Mouse (Mus musculus) MEL (cell line): ENCODE measurements around the gene Hmox2. TPM values are rescaled to one million over a fixed set of nuclear protein-coding genes. Genes with fewer than 3 reads are reported as not detected.

ENCODE experiments used
- DNase-seq: peaks from one replicate; pipeline ENCODE4 v3.0.0; 2011; ENCODE audit warnings: low read depth, low spot score
- H3K27ac ChIP-seq: 2 replicates; pipeline ENCODE4 v1.5.1; 2012; ENCODE audit warnings: low read depth, mild to moderate bottlenecking, control low read depth, low read length, moderate library complexity; ENCODE audit not compliant: control insufficient read depth
- H3K27me3 ChIP-seq, 2 experiments: fragments of 150-350 bp in 1 of 2; sonication (generic) in 1 of 2; 2 replicates each; pipeline ENCODE4 v1.6.1; 2012; ENCODE audit warnings: low read length in 2 of 2, mild to moderate bottlenecking in 2 of 2, improper control_type of control experiment in 1 of 2, moderate library complexity in 1 of 2; ENCODE audit not compliant: insufficient read depth in 2 of 2, control insufficient read depth in 1 of 2
- H3K36me3 ChIP-seq, 2 experiments: 2 replicates each; pipeline ENCODE4 v1.6.1; 2012 to 2014; ENCODE audit warnings: low read length in 2 of 2, improper control_type of control experiment in 1 of 2, inconsistent platforms in 1 of 2, mild to moderate bottlenecking in 1 of 2; ENCODE audit not compliant: insufficient read depth in 2 of 2, control insufficient read depth in 1 of 2
- H3K4me1 ChIP-seq, 2 experiments: fragments of 150-350 bp in 1 of 2; sonication (generic) in 1 of 2; 2 replicates each; pipeline ENCODE4 v1.6.1; 2012; ENCODE audit warnings: low read length in 2 of 2, improper control_type of control experiment in 1 of 2, mild to moderate bottlenecking in 1 of 2; ENCODE audit not compliant: insufficient read depth in 2 of 2, control insufficient read depth in 1 of 2
- H3K4me3 ChIP-seq, 2 experiments: fragments of 150-350 bp in 1 of 2; sonication (generic) in 1 of 2; 2 replicates each; pipeline ENCODE4 v1.5.1; 2012; ENCODE audit warnings: low read depth in 2 of 2, low read length in 2 of 2, mild to moderate bottlenecking in 2 of 2, moderate library complexity in 2 of 2, control low read depth in 1 of 2, improper control_type of control experiment in 1 of 2; ENCODE audit not compliant: control insufficient read depth in 1 of 2, insufficient read depth in 1 of 2
- H3K79me2 ChIP-seq: 2 replicates; pipeline ENCODE4 v1.6.1; 2012; ENCODE audit warnings: mild to moderate bottlenecking, low read length, moderate library complexity; ENCODE audit not compliant: control insufficient read depth, poor library complexity, insufficient read depth
- H3K9ac ChIP-seq: 2 replicates; pipeline ENCODE4 v1.6.1; 2012; ENCODE audit warnings: low read depth, mild to moderate bottlenecking, control low read depth, low read length, moderate library complexity; ENCODE audit not compliant: control insufficient read depth, poor library complexity, severe bottlenecking
- H3K9me3 ChIP-seq: fragments of 150-350 bp; sonication (generic); replicated peaks from 2 replicates; pipeline ENCODE4 v1.6.1; 2012; ENCODE audit warnings: mild to moderate bottlenecking, low read length, improper control_type of control experiment, moderate library complexity; ENCODE audit not compliant: insufficient read depth
- CHD1 ChIP-seq: IDR thresholded peaks from 2 replicates; pipeline ENCODE4 v1.6.1; 2012; ENCODE audit warnings: low read depth, mild to moderate bottlenecking, inconsistent platforms, low read length, improper control_type of control experiment
- E2F4 ChIP-seq: IDR thresholded peaks from 2 replicates; pipeline ENCODE4 v1.6.1; 2011; ENCODE audit warnings: low read depth, low read length, improper control_type of control experiment, borderline replicate concordance
- ETS1 ChIP-seq: IDR thresholded peaks from 2 replicates; pipeline ENCODE4 v1.6.1; 2012; ENCODE audit warnings: low read depth, mild to moderate bottlenecking, inconsistent platforms, low read length, improper control_type of control experiment, moderate library complexity
- GABPA ChIP-seq: IDR thresholded peaks from 2 replicates; pipeline ENCODE4 v1.6.1; 2012; ENCODE audit warnings: low read depth, mild to moderate bottlenecking, inconsistent platforms, low read length, improper control_type of control experiment, moderate library complexity
- GATA1 ChIP-seq: IDR thresholded peaks from 2 replicates; pipeline ENCODE4 v1.6.1; 2011; ENCODE audit warnings: low read depth, low read length, improper control_type of control experiment
- HCFC1 ChIP-seq: IDR thresholded peaks from 2 replicates; pipeline ENCODE4 v1.6.1; 2012; ENCODE audit warnings: low read depth, mild to moderate bottlenecking, inconsistent platforms, low read length, improper control_type of control experiment, moderate library complexity
- JUND ChIP-seq: IDR thresholded peaks from 2 replicates; pipeline ENCODE4 v1.6.1; 2011; ENCODE audit warnings: low read depth, mild to moderate bottlenecking, improper control_type of control experiment, low read length
- KAT2A ChIP-seq: conservative IDR thresholded peaks from 2 replicates; pipeline ENCODE4 v1.6.1; 2012; ENCODE audit warnings: low read depth, low read length, improper control_type of control experiment, inconsistent platforms
- MAFK ChIP-seq: IDR thresholded peaks from 2 replicates; pipeline ENCODE4 v1.6.1; 2011; ENCODE audit warnings: low read depth, mild to moderate bottlenecking, low read length, improper control_type of control experiment, borderline replicate concordance
- MAX ChIP-seq: IDR thresholded peaks from 2 replicates; pipeline ENCODE4 v1.6.1; 2011; ENCODE audit warnings: low read length, improper control_type of control experiment
- MAZ ChIP-seq: IDR thresholded peaks from 2 replicates; pipeline ENCODE4 v1.6.1; 2012; ENCODE audit warnings: low read depth, mild to moderate bottlenecking, inconsistent platforms, low read length, improper control_type of control experiment
- MXI1 ChIP-seq: IDR thresholded peaks from 2 replicates; pipeline ENCODE4 v1.6.1; 2011; ENCODE audit warnings: mild to moderate bottlenecking, low read depth, low read length, improper control_type of control experiment
- MYB ChIP-seq: IDR thresholded peaks from 2 replicates; pipeline ENCODE4 v1.6.1; 2011; ENCODE audit warnings: mild to moderate bottlenecking, low read depth, low read length, improper control_type of control experiment
- POLR2AphosphoS5 ChIP-seq: IDR thresholded peaks from 2 replicates; pipeline ENCODE4 v1.6.1; 2012; ENCODE audit warnings: low read depth, borderline replicate concordance, mild to moderate bottlenecking, inconsistent platforms, low read length, moderate library complexity, mixed read lengths
- RAD21 ChIP-seq: IDR thresholded peaks from 2 replicates; pipeline ENCODE4 v1.6.1; 2011; ENCODE audit warnings: mild to moderate bottlenecking, low read depth, low read length, improper control_type of control experiment
- RCOR1 ChIP-seq: IDR thresholded peaks from 2 replicates; pipeline ENCODE4 v1.6.1; 2012; ENCODE audit warnings: low read depth, mild to moderate bottlenecking, inconsistent platforms, low read length, improper control_type of control experiment
- TAL1 ChIP-seq: IDR thresholded peaks from 2 replicates; pipeline ENCODE4 v1.6.1; 2012; ENCODE audit warnings: mild to moderate bottlenecking, inconsistent platforms, low read length, moderate library complexity, mixed read lengths
- UBTF ChIP-seq: IDR thresholded peaks from 2 replicates; pipeline ENCODE4 v1.6.1; 2012; ENCODE audit warnings: low read depth, mild to moderate bottlenecking, inconsistent platforms, low read length, improper control_type of control experiment, moderate library complexity, borderline replicate concordance; ENCODE audit not compliant: insufficient read depth
- USF2 ChIP-seq, 2 experiments: IDR thresholded peaks; 2 replicates each; pipeline ENCODE4 v1.6.1; 2011 to 2012; ENCODE audit warnings: improper control_type of control experiment in 2 of 2, low read length in 2 of 2, borderline replicate concordance in 1 of 2, inconsistent platforms in 1 of 2, low read depth in 1 of 2, mild to moderate bottlenecking in 1 of 2; ENCODE audit not compliant: insufficient read depth in 1 of 2
- ZC3H11A ChIP-seq: IDR thresholded peaks from 2 replicates; pipeline ENCODE4 v1.6.1; 2012; ENCODE audit warnings: low read depth, mild to moderate bottlenecking, inconsistent platforms, low read length, improper control_type of control experiment
- ZKSCAN1 ChIP-seq: IDR thresholded peaks from 2 replicates; pipeline ENCODE4 v1.6.1; 2012; ENCODE audit warnings: low read depth, mild to moderate bottlenecking, inconsistent platforms, low read length, improper control_type of control experiment, moderate library complexity
- ZNF384 ChIP-seq: IDR thresholded peaks from 2 replicates; pipeline ENCODE4 v1.6.1; 2012; ENCODE audit warnings: low read depth, mild to moderate bottlenecking, inconsistent platforms, low read length, improper control_type of control experiment
- polyA plus RNA-seq, 2 experiments: library from polyadenylated mRNA; stranded (reverse) in 1 of 2; unstranded in 1 of 2; fragments of >175 nt in 1 of 2; fragments of >200 nt in 1 of 2; gene quantifications; 2 replicates each; pipeline versions ENCODE4 v1.2.1 to v1.2.4; 2012; ENCODE audit warnings: low replicate concordance in 2 of 2, low read depth in 1 of 2; ENCODE audit not compliant: insufficient read length in 2 of 2, insufficient read depth in 1 of 2, missing spikeins in 1 of 2
- total RNA-seq: library from RNA; depleted of rRNA; stranded (reverse); fragments of 300-350 nt; gene quantifications from 2 replicates; pipeline ENCODE4 v1.2.3, GENCODE M21; 2012

Gene Hmox2
- total and polyA plus RNA-seq, 3 experiments, result 41.5 to 75.0 TPM; not detected in 1

DNA sequence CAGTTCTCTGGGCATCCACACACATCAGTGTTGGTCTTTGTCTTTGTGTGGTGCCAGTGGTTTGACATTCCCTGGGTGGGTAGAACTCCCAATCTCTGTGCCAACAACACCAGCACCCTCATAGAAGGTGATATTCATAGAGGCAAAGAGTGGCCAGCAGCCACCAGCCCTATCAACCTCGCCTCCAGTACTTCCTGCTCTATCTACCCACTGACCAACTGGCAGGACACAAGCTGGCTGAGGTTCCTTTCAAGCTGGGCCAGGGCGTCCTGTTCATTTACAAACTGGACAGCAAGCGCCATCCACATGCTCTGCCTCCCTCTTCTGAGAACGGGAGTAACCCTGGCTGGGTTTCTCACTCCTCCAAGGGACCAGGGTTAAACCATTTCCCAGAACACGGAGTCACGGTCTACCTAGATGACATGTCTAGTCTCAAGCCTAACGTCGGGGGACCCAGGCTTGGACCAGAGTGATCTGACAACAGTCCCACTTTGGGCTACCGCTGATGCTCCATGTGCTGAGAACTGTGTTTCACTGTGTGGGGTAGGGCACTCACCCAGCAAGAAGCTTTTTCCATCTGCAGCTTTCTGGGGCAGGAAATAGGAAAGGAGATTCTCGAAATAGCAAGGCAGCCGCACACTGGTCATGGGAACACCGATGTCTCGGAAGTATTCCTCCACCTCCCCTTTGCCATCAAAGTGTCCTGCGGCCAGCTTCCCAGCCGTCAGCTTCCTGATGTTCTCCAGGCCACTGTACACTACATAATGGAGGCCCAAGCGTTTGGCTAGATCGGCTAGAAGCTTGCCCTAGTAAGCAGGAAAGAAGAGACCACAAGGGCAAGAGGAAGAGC is 12.1 kb upstream of the Hmox2 start:
- peaks cover 6 to 7% of the 10 kb centered on the region in 2 experiments for H3K36me3 ChIP-seq
- H3K9ac ChIP-seq, result no peak overlapping the region
- H3K27ac ChIP-seq, result no peak overlapping the region
- no peaks in the 10 kb centered on the region for H3K9me3 ChIP-seq
- H3K4me3 ChIP-seq, result no peak overlapping the region
- H3K4me1 ChIP-seq, result peaks cover 3 to 7% of the 10 kb centered on the region in 2 experiments; a peak in 2 of 4 replicates
- no peaks in the 10 kb centered on the region for H3K27me3 ChIP-seq
- DNase-seq, result no peak
- H3K79me2 ChIP-seq, result peaks cover 15% of the 10 kb centered on the region
- TF ChIP-seq MAX (no peak), MXI1 (no peak), ZC3H11A (no peak), JUND (no peak), E2F4 (no peak), GATA1 (no peak), GABPA (no peak), TAL1 (no peak), POLR2AphosphoS5 (no peak), UBTF (no peak), MAFK (no peak), MAZ (no peak), ETS1 (no peak), MYB (no peak), CHD1 (no peak), KAT2A (no peak), USF2 (IDR thresholded peaks at IDR 0.05; ENCODE audit: borderline replicate concordance in 1 of 2, insufficient read depth in 1 of 2, low read depth in 1 of 2, low read length in 2 of 2) (no peak), HCFC1 (no peak), RAD21 (no peak)

DNA sequence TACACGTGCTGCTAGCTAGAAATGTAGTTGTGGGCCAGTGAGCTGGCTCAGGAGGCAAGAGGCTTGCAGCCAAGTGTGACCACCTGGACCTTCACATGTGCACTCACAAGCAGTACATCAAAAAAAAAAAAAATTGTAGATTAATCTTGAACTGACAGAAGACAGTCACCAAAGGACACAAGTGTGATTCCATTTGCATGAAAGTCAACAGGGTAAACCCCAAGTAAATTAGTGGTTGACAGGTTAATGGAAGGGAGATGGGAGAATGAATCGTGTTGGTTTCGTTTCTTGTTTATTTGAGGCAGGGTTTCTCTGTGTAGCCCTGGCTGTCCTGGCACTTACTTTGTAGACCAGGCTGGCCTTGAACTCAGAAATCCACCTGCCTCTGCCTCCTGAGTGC is 8.3 kb upstream of the Hmox2 start:
- Histone ChIP-seq H3K27me3 (no peaks in the 10 kb centered on the region), H3K4me3 (peak overlapping the region; percentile 65 to 93), H3K79me2 (peaks cover 16% of the 10 kb centered on the region), H3K36me3 (peaks cover 0 to 17% of the 10 kb centered on the region in 2 experiments; a peak in 3 of 4 replicates), H3K9me3 (no peaks in the 10 kb centered on the region), H3K27ac (no peak overlapping the region), H3K9ac (peak overlapping the region; percentile 94), H3K4me1 (peaks cover 4 to 14% of the 10 kb centered on the region in 2 experiments; a peak in 3 of 4 replicates)
- DNase-seq, result peak; percentile 32
- TF ChIP-seq ZC3H11A (no peak), ZNF384 (0 out of 2 replicates have a peak, but pooled peaks have one; percentile 16), ZKSCAN1 (no peak), MYB (no peak), RAD21 (no peak), RCOR1 (no peak)
